Mouse (Mus musculus) layer of hippocampus, postnatal 25 days (tissue): ENCODE data around the gene Uts2r. TPM values are rescaled to one million over a fixed set of nuclear protein-coding genes. Genes with fewer than 3 reads are reported as not detected.

Experiments
- DNase-seq, 2 experiments: peaks; one replicate each; pipeline ENCODE4 v3.0.0; 2022; ENCODE audit warnings: mixed read lengths in 2 of 2, low spot score in 1 of 2; ENCODE audit errors: extremely low spot score in 1 of 2
- total RNA-seq, 2 experiments: library from RNA; stranded (reverse); gene quantifications; 2 replicates each; pipeline ENCODE4 v1.2.3; 2021

Uts2r gene
- under 1 TPM; 0.25 to 0.35 TPM for total RNA-seq

DNA sequence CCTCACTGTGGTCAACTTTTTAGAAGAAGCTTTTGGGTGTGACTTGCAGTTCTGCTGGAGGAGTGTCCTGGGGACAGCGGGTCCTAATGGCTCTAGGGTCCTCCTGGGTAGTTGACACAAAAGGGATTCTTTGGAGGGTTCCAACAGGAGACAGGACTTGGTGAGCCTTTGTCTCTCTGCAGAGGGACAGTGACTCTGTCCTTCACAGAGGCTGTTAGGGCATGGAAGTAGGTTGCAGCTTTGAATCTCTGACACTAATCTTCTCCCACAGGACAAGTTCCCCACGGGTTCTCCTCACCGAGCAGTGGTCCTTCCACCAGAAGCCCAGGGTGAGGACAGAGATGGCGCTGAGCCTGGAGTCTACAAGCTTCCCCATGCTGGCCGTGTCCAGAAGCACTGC is at the start of gene Uts2r:
Gene Uts2r, plus strand, starts transcription at position 301 of the 400 bp plus-strand sequence.
- no peak for DNase-seq

DNA sequence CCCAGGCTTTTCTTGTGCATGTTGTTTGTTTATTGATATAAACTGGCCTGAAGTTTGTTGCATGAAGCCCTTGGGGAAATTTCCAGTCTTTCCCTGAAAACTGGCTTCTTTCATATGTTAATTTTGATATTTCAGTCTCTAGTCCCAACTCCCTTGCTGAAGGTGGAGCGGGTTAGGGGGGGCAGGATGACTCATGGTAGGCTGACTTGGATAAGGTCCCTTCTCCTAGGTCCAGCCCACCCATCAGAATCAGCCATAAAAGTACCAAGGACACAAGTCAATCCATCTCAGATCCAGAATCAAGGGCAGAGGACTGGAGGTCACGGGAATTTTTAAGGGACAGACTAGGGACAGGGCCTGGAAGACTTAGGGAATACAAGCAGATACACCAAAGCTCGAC is 49.0 kb upstream of the Uts2r start:
- DNase-seq, result no peak

GRCm38 (mm10) chr11:121111601-121112000 is 48.5 kb upstream of the Uts2r start:
- no peak for DNase-seq

GRCm38 (mm10) chr11:121112091-121112775 is 47.8 kb upstream of the Uts2r start:
- DNase-seq, result no peak

- DNase-seq, result no peak
These were observed 42.0 kb upstream of the Uts2r start for GRCm38 (mm10) chr11:121118106-121118505.

DNA sequence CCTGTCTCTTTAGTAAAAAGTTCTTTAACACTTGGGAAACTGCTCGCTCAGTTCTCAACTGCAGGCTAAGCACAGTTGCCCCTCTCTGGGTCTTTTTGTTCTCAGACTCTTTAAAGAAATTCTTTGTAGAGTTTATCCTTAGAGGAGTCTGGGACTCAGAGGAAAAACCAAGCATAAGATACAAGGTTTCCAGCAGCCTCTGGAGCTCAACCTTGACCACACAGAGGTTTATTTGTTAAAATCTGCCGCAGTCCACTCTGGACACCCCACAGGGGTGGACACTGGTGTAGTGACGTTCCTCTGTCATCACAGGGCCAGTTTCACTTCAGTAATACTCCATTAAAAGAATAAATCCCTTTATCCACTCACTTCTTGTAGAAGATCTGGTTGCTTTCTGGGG is 41.5 kb upstream of the Uts2r start, which contains the start of gene Tex19.2:
Gene Tex19.2, minus strand, starts transcription at position 101 of the 400 bp plus-strand sequence.
- no peak for DNase-seq

- DNase-seq, result no peak
These were observed 38.9 kb upstream of the Uts2r start for GRCm38 (mm10) chr11:121121151-121121550.

DNA sequence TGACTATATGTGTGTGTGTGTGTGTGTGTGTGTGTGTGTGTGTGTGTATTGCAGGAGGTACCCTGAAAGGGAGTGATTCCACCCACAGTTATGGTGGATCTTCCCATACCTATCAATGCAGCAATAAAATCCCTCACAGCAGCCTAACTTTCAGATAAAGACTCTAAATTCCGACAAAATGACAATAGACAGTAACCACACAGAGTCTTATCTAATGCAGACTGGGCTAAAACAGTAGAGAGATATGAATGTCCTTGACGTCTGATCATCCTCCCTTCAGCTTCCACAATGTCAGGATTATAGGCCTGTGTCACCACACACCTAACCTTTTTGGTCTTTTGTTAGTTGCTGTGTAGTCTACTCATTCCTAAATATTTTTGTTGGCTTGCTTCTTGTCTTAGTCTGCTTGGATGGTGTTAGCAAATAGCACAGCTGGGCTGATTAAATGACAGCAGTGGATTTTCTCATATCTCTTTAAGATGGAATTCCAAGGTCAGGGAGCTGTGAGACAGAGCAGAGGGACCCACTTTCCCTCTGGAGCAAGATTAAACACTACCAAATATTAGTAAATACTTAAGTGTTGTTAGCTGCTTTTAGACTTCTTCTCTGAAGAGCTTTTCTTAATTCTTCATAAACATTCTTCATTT is 37.9 kb upstream of the Uts2r start:
- no peak for DNase-seq

DNA sequence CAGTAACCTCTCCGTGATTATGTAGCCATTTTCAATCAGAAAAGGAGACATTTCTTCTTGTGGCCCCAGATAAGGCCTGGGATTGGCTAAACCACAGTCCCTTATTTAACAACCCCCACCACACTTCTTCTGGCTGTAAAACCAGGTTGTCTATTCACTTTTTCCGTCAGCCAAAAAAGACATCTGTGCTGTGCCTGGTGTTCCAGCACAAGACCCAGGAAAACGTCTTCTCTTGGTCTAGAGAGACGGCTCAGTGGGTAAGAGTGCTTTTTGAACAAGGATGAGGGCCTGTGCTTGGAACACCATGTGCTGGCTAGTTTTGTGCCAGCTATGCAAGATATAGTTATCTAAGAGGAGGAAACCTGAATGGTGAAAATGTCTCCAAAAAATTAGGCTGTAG is 36.6 kb upstream of the Uts2r start:
- no peak for DNase-seq

GRCm38 (mm10) chr11:121125522-121126172 is 34.4 kb upstream of the Uts2r start:
- no peak for DNase-seq

DNA sequence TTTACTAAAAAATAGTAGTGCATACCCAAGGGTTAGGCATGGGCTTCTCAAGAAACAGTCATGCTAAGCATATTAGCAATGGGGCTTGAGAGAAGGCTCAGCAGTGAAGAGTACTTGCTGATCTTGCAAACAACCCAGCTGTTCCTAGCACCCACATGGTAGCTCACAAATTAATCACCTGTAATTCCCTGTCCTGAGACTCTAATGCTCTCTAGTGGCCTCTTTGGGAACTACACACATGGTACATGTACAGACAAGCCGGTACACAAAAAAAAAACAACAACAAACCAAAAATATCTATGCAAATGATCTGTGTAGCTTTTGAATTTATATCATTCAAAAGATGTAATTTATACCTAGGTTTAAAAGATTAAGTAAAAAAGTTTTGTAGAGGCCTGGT is 33.7 kb upstream of the Uts2r start:
- DNase-seq, result no peak

- DNase-seq, result no peak
These were observed 32.6 kb upstream of the Uts2r start for GRCm38 (mm10) chr11:121127441-121127840.

- no peak for DNase-seq
These were observed 30.5 kb upstream of the Uts2r start for GRCm38 (mm10) chr11:121129616-121130015.

DNA sequence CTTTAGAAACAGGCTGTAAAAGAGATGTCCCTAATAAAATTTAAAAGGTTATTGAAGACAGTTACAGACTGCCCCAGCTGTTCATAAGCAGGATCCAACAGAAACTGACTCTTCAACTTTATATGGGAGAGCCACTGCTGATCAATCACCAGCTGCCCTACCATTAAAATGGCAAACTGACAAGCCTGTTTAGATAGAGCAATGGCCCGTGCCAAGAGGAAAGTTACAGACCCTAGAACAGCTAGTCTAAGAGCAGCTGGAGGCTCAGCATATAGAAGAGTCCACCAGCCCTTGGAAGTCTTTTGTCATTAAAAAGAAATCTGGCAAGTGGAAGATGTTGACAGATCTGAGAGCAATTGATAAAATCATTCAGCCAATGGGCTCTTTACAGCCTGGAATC is 25.5 kb upstream of the Uts2r start:
- DNase-seq, result no peak

- DNase-seq, result no peak
These were observed 22.4 kb upstream of the Uts2r start for GRCm38 (mm10) chr11:121137682-121138081.

DNA sequence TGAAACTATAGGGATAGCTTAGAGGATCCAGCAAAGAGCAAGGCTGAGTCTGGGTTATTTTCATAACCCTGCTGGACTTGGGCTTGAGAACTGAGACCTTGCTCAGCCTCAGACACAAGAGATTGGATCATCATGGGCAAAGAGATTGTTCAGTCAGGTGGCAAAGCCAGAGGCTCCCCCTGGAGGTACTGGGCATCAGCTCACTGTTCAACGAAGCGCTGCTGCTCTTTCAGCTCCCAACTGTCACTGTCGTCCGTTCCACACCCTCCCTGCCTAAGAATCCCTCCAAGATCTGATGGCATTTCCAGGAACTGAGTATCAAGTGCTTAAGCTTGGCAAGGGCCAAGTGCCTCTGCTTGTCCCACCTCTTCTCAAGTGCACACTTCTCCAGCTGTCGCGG is 21.3 kb upstream of the Uts2r start:
- no peak for DNase-seq

GRCm38 (mm10) chr11:121143325-121144015 is 16.6 kb upstream of the Uts2r start:
- no peak for DNase-seq

DNA sequence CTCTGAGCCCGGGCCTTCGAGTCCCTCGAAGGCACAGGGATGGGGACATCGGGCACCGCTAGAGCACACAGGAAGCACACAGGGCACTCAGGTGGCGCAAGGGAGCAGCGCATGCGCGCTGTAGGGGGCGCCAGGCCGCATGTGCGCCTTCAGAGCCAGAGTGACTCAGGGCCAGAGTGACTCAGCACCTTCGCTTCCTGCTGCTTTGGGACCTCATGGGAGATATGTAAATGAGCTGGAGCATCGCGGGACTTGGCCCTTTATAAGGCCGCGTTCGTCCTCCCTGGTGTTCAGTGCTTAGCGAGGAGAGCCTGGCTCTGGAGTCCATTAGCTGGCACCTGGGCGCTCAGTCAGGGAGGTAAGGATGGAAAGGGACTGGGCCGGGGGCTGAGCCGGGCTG is 14.2 kb upstream of the Uts2r start, which contains the start of gene Tex19.1:
Gene Tex19.1, plus strand, starts transcription at position 279 of the 400 bp plus-strand sequence.
- DNase-seq, result no peak

DNA sequence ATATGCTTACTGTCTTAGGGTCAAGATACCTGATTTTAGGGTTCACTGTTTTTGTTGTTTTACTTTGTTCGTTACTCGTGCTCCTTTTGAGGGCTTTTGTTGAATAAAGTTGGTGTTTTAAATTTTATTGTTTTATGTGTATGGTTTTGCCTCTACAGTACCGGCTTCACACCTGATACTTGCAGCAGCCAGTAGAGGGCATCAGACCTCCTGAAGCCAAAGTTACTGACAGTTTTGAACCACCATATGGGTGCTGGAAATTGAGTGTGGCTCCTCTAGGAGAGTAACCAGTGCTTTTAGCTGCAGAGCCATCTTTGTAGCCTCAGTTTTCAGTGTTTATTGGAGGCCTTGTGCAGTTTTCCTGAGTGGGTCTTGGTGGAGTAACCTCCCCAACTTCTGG is 11.9 kb upstream of the Uts2r start:
- DNase-seq, result no peak

DNA sequence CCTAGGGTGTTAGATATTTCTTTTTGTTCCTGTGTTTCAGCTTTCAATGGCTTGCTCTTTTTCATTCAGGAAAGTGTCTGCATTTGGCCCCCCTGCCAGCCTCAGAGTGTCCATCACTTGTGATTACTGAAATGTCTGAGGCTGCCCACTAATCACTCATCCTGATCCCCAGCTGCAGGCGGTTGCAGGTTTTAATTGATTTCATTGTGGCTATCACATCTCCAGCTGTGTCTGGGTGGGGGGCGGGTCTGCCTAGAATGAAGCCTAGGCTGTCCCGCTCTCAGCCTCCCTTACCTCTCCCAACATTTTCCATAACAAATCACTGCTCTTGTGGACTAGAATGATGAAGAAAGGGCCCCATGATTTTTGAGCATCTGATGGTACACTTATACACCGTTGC is 5.9 kb upstream of the Uts2r start:
- DNase-seq, result no peak

- DNase-seq, result no peak
These were observed 3.6 kb upstream of the Uts2r start for GRCm38 (mm10) chr11:121156411-121156891.
